Mouse (Mus musculus): ENCODE results near the gene Dpp6. TPM values are rescaled to one million over a fixed set of nuclear protein-coding genes. Genes with fewer than 3 reads are reported as not detected.

The Dpp6 gene
- polyA plus RNA-seq, 1 experiment from 2014 or later = 1.0 TPM

- 86% methylated on average over 1 of the region's 1 CpGs for WGBS
- Histone ChIP-seq H3K9me3 (ENCODE audit: control insufficient read depth, low read length) (no peaks in the 10 kb centered on the region), H3K36me3 (ENCODE audit: control insufficient read depth, insufficient read depth, low read length) (peaks cover 36% of the 10 kb centered on the region), H3K27ac (replicated peaks) (no peak overlapping the region), H3K4me3 (ENCODE audit: low read depth, low read length) (no peak overlapping the region), H3K4me2 (replicated peaks; ENCODE audit: low read depth) (no peak overlapping the region), H3K9ac (ENCODE audit: low read length) (no peak overlapping the region), H3K4me1 (replicated peaks; ENCODE audit: control insufficient read depth, insufficient read depth) (no peaks in the 10 kb centered on the region), H3K27me3 (ENCODE audit: control insufficient read depth, insufficient read depth, low read length) (no peaks in the 10 kb centered on the region)
- DNase-seq (ENCODE audit: low spot score) = no peak
- ATAC-seq (ENCODE audit: low FRiP score, low TSS enrichment) = no peak
- TF ChIP-seq EP300 (optimal IDR thresholded peaks at IDR 0.05) (no peak), CTCF (IDR thresholded peaks at IDR 0.05; ENCODE audit: low read depth) (no peak)
These were observed 927.9 kb downstream of the Dpp6 start for GRCm38 (mm10) chr5:27744944-27745343.

- no peak for DNase-seq (ENCODE audit: low spot score)
- no peak overlapping the region for H3K4me2 ChIP-seq (replicated peaks; ENCODE audit: low read depth)
- TF ChIP-seq CTCF (IDR thresholded peaks at IDR 0.05; ENCODE audit: low read depth) (no peak), EP300 (optimal IDR thresholded peaks at IDR 0.05) (no peak)
- no peak overlapping the region for H3K27ac ChIP-seq (replicated peaks)
- WGBS = 84% methylated on average over 4 of the region's 4 CpGs
- no peak overlapping the region for H3K4me3 ChIP-seq (ENCODE audit: low read depth, low read length)
- no peaks in the 10 kb centered on the region for H3K9me3 ChIP-seq (ENCODE audit: control insufficient read depth, low read length)
- H3K9ac ChIP-seq (ENCODE audit: low read length) = no peak overlapping the region
- H3K27me3 ChIP-seq (ENCODE audit: control insufficient read depth, insufficient read depth, low read length) = no peaks in the 10 kb centered on the region
- peaks cover 16% of the 10 kb centered on the region for H3K36me3 ChIP-seq (ENCODE audit: control insufficient read depth, insufficient read depth, low read length)
- H3K4me1 ChIP-seq (replicated peaks; ENCODE audit: control insufficient read depth, insufficient read depth) = no peaks in the 10 kb centered on the region
- no peak for ATAC-seq (ENCODE audit: low FRiP score, low TSS enrichment)
These were observed 948.8 kb downstream of the Dpp6 start for GRCm38 (mm10) chr5:27765780-27766179.

- TF ChIP-seq CTCF (IDR thresholded peaks at IDR 0.05; ENCODE audit: low read depth) (no peak), EP300 (optimal IDR thresholded peaks at IDR 0.05) (no peak)
- Histone ChIP-seq H3K9ac (ENCODE audit: low read length) (no peak overlapping the region), H3K4me2 (replicated peaks; ENCODE audit: low read depth) (no peak overlapping the region), H3K36me3 (ENCODE audit: control insufficient read depth, insufficient read depth, low read length) (peaks cover 19% of the 10 kb centered on the region), H3K27me3 (ENCODE audit: control insufficient read depth, insufficient read depth, low read length) (no peaks in the 10 kb centered on the region), H3K4me1 (replicated peaks; ENCODE audit: control insufficient read depth, insufficient read depth) (no peaks in the 10 kb centered on the region), H3K9me3 (ENCODE audit: control insufficient read depth, low read length) (no peaks in the 10 kb centered on the region), H3K27ac (replicated peaks) (no peak overlapping the region), H3K4me3 (ENCODE audit: low read depth, low read length) (no peak overlapping the region)
- WGBS = 78% methylated on average over 5 of the region's 5 CpGs
- DNase-seq (ENCODE audit: low spot score) = no peak
- ATAC-seq (ENCODE audit: low FRiP score, low TSS enrichment) = no peak
These were observed 950.9 kb downstream of the Dpp6 start for GRCm38 (mm10) chr5:27767948-27768347.
